Mouse (Mus musculus): ENCODE results near the gene Fam120a. TPM values are rescaled to one million over a fixed set of nuclear protein-coding genes. Genes with fewer than 3 reads are reported as not detected.

The Fam120a gene
- total RNA-seq, 2 experiments from 2014 or later = 127 to 130 TPM

Other genes starting within 250 kb of the Fam120a start
- 10 to 100 TPM; 28.1 to 28.6 TPM for gene Phf2, start 96.9 kb downstream of the Fam120a start, total RNA-seq (2021)
- gene Wnk2, start 180.0 kb upstream of the Fam120a start, total RNA-seq (2021) = 100 to 1,000 TPM; 112 to 118 TPM
- 10 to 100 TPM; 19.5 to 28.5 TPM for gene Ninj1, start 219.5 kb upstream of the Fam120a start, total RNA-seq (2021)
- gene Card19, start 248.0 kb upstream of the Fam120a start, total RNA-seq (2021) = 10 to 100 TPM in 1 of 2 experiments, 1 to 10 TPM in 1; 9.9 to 14.1 TPM